Mouse (Mus musculus) mouse trophoblast stem cell (cell line): ENCODE measurements around the gene Jph3.

Experiments used
- in situ Hi-C, 2 experiments: fragments of 300-500 bp; cut with MseI, MboI; formaldehyde crosslinking; loops; 2 replicates in 1 of 2; 3 replicates in 1 of 2; pipeline ENCODE4 v1.15.1; 2025

The Jph3 gene

GRCm38 (mm10) chr8:121832061-121832460, 102.6 kb downstream of the Jph3 start:
- in situ Hi-C loops = no loop called here

GRCm38 (mm10) chr8:121832503-121832902, 103.1 kb downstream of the Jph3 start:
- in situ Hi-C loops = no loop called here

- in situ Hi-C loops = no loop called here
Measured at GRCm38 (mm10) chr8:121841242-121841641, 111.8 kb downstream of the Jph3 start.

GRCm38 (mm10) chr8:121842064-121842955, 112.9 kb downstream of the Jph3 start:
- in situ Hi-C loops = no loop called here

- in situ Hi-C loops = no loop called here
Measured at GRCm38 (mm10) chr8:121843184-121843733, 113.8 kb downstream of the Jph3 start.
